Mouse (Mus musculus): ENCODE data around the gene Igf1r. TPM values are rescaled to one million over a fixed set of nuclear protein-coding genes. Genes with fewer than 3 reads are reported as not detected.

Igf1r gene
- polyA plus RNA-seq (2014; fragmentation: Nextera tagmentation; extraction: Ambion mirVana): 17.2 and 18.4 TPM in 2 replicates

GRCm38 (mm10) chr7:67952777-67953700 is at the start of gene Igf1r:
Gene Igf1r, plus strand, starts transcription at chr7:67952827.
- H3K4me1 ChIP-seq (ENCODE audit: control insufficient read depth, insufficient read depth, low read length): peaks cover 12% of the 10 kb centered on the region
- under 1% methylated on average over 57 of the region's 62 CpGs for WGBS
- ATAC-seq (ENCODE audit: insufficient read depth, low FRiP score, low TSS enrichment): no peak

GRCm38 (mm10) chr7:67906358-67906757 is 46.3 kb upstream of the Igf1r start:
- no peak for DNase-seq (ENCODE audit: low spot score)

More at GRCm38 (mm10) chr7:67952777-67953700, at the start of gene Igf1r:
- peak within 1 kb of the TSS; percentile 100 for H3K27ac ChIP-seq (ENCODE audit: low read depth, low read length)
- H3K4me2 ChIP-seq (ENCODE audit: low read depth): peak within 1 kb of the TSS; percentile 97
- no peaks in the 10 kb centered on the region for H3K9me3 ChIP-seq (ENCODE audit: control insufficient read depth, low read length)
- H3K36me3 ChIP-seq (ENCODE audit: control insufficient read depth, insufficient read depth, low read length): no peaks in the 10 kb centered on the region
- H3K4me3 ChIP-seq (ENCODE audit: low read depth, low read length): peak within 1 kb of the TSS; percentile 88
- peak within 1 kb of the TSS; percentile 98 for H3K9ac ChIP-seq (ENCODE audit: low read length)
- peak; percentile 73 for DNase-seq (ENCODE audit: low spot score)
- no peaks in the 10 kb centered on the region for H3K27me3 ChIP-seq (ENCODE audit: control insufficient read depth, insufficient read depth, low read length)

DNA sequence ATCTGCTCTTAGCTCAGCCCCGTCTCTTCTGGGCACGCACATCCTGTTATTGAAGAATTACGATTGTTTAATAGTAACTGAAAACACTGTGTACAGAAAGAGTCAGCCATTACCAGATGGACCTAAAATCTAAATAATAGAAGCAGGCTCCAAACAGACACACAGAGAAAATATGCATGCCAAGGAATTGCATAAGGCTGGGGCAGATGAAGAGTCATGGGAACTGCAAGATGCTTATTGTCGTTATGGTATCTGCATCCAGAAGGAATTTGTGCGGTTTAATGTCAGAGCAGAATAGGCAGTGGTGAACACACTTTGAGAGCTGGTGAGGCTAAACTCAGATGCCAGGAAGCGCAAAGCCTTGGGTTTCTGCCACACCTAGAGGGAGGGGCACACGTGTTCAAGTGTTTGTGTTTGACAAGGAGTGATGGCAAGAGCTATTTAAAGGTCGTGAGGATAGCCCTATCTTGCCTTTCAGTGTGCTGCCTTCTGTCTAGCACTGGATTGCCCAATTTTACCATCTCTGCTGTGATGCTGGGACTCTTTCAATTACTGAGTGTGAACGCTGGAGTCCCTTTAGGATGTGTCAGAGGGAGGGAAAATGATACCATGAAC is 44.7 kb upstream of the Igf1r start:
- no peaks in the 10 kb centered on the region for H3K36me3 ChIP-seq (ENCODE audit: control insufficient read depth, insufficient read depth, low read length)
- H3K4me3 ChIP-seq (ENCODE audit: low read depth, low read length): no peak overlapping the region
- H3K9ac ChIP-seq (ENCODE audit: low read length): no peak overlapping the region
- H3K9me3 ChIP-seq (ENCODE audit: control insufficient read depth, low read length): no peaks in the 10 kb centered on the region
- no peak for DNase-seq (ENCODE audit: low spot score)
- no peak for ATAC-seq (ENCODE audit: insufficient read depth, low FRiP score, low TSS enrichment)
- H3K4me2 ChIP-seq (ENCODE audit: low read depth): no peak overlapping the region
- H3K27me3 ChIP-seq (ENCODE audit: control insufficient read depth, insufficient read depth, low read length): no peaks in the 10 kb centered on the region
- H3K4me1 ChIP-seq (ENCODE audit: control insufficient read depth, insufficient read depth, low read length): peaks cover 2% of the 10 kb centered on the region; the same call in 1 of the 2 replicates
- no peak overlapping the region for H3K27ac ChIP-seq (ENCODE audit: low read depth, low read length)
- WGBS: 85% methylated on average over 9 of the region's 9 CpGs

More at GRCm38 (mm10) chr7:67906358-67906757, 46.3 kb upstream of the Igf1r start:
- Histone ChIP-seq H3K9me3 (ENCODE audit: control insufficient read depth, low read length) (no peaks in the 10 kb centered on the region), H3K4me2 (ENCODE audit: low read depth) (no peak overlapping the region), H3K27me3 (ENCODE audit: control insufficient read depth, insufficient read depth, low read length) (no peaks in the 10 kb centered on the region), H3K27ac (ENCODE audit: low read depth, low read length) (no peak overlapping the region), H3K9ac (ENCODE audit: low read length) (no peak overlapping the region), H3K4me3 (ENCODE audit: low read depth, low read length) (no peak overlapping the region), H3K36me3 (ENCODE audit: control insufficient read depth, insufficient read depth, low read length) (no peaks in the 10 kb centered on the region), H3K4me1 (ENCODE audit: control insufficient read depth, insufficient read depth, low read length) (peaks cover 2% of the 10 kb centered on the region; the same call in 1 of the 2 replicates)
- 90% methylated on average over 2 of the region's 2 CpGs for WGBS
- ATAC-seq (ENCODE audit: insufficient read depth, low FRiP score, low TSS enrichment): no peak

GRCm38 (mm10) chr7:67910528-67910927 is 42.1 kb upstream of the Igf1r start:
- Histone ChIP-seq H3K9me3 (ENCODE audit: control insufficient read depth, low read length) (no peaks in the 10 kb centered on the region), H3K27ac (ENCODE audit: low read depth, low read length) (no peak overlapping the region), H3K27me3 (ENCODE audit: control insufficient read depth, insufficient read depth, low read length) (no peaks in the 10 kb centered on the region), H3K9ac (ENCODE audit: low read length) (no peak overlapping the region), H3K4me2 (ENCODE audit: low read depth) (no peak overlapping the region), H3K4me1 (ENCODE audit: control insufficient read depth, insufficient read depth, low read length) (peaks cover 2% of the 10 kb centered on the region; the same call in 1 of the 2 replicates), H3K4me3 (ENCODE audit: low read depth, low read length) (no peak overlapping the region), H3K36me3 (ENCODE audit: control insufficient read depth, insufficient read depth, low read length) (no peaks in the 10 kb centered on the region)
- ATAC-seq (ENCODE audit: insufficient read depth, low FRiP score, low TSS enrichment) (no peak), DNase-seq (ENCODE audit: low spot score) (peak; percentile 35)
- 31% methylated on average over 10 of the region's 10 CpGs for WGBS

- H3K4me2 ChIP-seq (ENCODE audit: low read depth): peak overlapping the region; percentile 19
- WGBS: 27% methylated on average over 3 of the region's 3 CpGs
Observed at GRCm38 (mm10) chr7:67910947-67911346, 41.7 kb upstream of the Igf1r start.

DNA sequence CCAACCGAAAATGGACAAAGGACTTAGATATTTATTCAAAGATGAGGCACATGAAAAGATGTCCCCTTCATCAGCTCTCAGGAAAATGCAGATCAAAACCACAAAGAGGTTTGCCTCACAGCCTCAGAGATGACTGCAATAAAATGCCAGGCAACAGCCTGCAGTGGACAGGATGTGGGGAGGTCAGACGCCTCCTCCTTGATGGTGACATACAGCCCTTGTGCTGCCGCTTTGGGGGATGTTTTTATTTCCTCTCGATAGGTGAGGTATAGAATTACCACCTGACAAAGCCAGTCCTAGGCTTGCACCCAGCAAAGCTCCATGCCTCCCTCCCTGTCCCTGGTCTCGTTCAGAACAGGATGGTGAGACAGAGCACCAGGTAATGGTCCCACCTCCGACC is 40.8 kb upstream of the Igf1r start:
- Histone ChIP-seq H3K9me3 (ENCODE audit: control insufficient read depth, low read length) (no peaks in the 10 kb centered on the region), H3K27ac (ENCODE audit: low read depth, low read length) (no peak overlapping the region), H3K9ac (ENCODE audit: low read length) (no peak overlapping the region), H3K4me1 (ENCODE audit: control insufficient read depth, insufficient read depth, low read length) (peaks cover 2% of the 10 kb centered on the region; the same call in 1 of the 2 replicates), H3K4me3 (ENCODE audit: low read depth, low read length) (no peak overlapping the region), H3K36me3 (ENCODE audit: control insufficient read depth, insufficient read depth, low read length) (no peaks in the 10 kb centered on the region), H3K4me2 (ENCODE audit: low read depth) (no peak overlapping the region), H3K27me3 (ENCODE audit: control insufficient read depth, insufficient read depth, low read length) (no peaks in the 10 kb centered on the region)
- 32% methylated on average over 6 of the region's 6 CpGs for WGBS
- no peak for DNase-seq (ENCODE audit: low spot score)
- ATAC-seq (ENCODE audit: insufficient read depth, low FRiP score, low TSS enrichment): no peak

More at GRCm38 (mm10) chr7:67910947-67911346, 41.7 kb upstream of the Igf1r start:
- no peaks in the 10 kb centered on the region for H3K27me3 ChIP-seq (ENCODE audit: control insufficient read depth, insufficient read depth, low read length)
- no peaks in the 10 kb centered on the region for H3K36me3 ChIP-seq (ENCODE audit: control insufficient read depth, insufficient read depth, low read length)
- H3K9ac ChIP-seq (ENCODE audit: low read length): peak overlapping the region; percentile 14; the same call in 1 of the 2 replicates
- ATAC-seq (ENCODE audit: insufficient read depth, low FRiP score, low TSS enrichment) (0 out of 2 replicates have a peak, but pooled peaks have one; percentile 55), DNase-seq (ENCODE audit: low spot score) (peak; percentile 23)
- 0 out of 2 replicates have a peak overlapping the region, but pooled peaks have one; percentile 53 for H3K27ac ChIP-seq (ENCODE audit: low read depth, low read length)
- H3K9me3 ChIP-seq (ENCODE audit: control insufficient read depth, low read length): no peaks in the 10 kb centered on the region
- H3K4me3 ChIP-seq (ENCODE audit: low read depth, low read length): no peak overlapping the region
- H3K4me1 ChIP-seq (ENCODE audit: control insufficient read depth, insufficient read depth, low read length): peaks cover 2% of the 10 kb centered on the region; the same call in 1 of the 2 replicates

DNA sequence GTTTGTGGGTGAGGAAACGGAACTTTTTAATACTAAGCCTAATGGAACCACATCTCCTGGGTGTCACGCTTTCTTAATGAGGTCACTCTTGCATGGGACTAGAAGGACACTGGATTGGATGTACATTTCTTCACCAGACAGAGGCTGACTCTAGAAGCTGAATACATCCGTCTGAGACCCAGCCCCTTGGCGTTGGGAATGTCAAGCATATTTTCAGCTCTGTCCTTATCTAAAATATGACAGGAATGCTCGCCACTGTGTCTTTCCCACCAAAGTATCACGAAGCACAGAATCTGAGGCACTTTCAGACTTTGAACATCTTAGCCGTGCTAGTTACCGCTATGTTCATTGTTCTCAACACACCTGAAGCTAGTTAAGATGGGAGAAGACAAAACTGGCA is 35.7 kb upstream of the Igf1r start:
- Histone ChIP-seq H3K27ac (ENCODE audit: low read depth, low read length) (no peak overlapping the region), H3K27me3 (ENCODE audit: control insufficient read depth, insufficient read depth, low read length) (no peaks in the 10 kb centered on the region), H3K9me3 (ENCODE audit: control insufficient read depth, low read length) (no peaks in the 10 kb centered on the region), H3K4me2 (ENCODE audit: low read depth) (no peak overlapping the region), H3K9ac (ENCODE audit: low read length) (no peak overlapping the region), H3K4me3 (ENCODE audit: low read depth, low read length) (no peak overlapping the region), H3K36me3 (ENCODE audit: control insufficient read depth, insufficient read depth, low read length) (no peaks in the 10 kb centered on the region), H3K4me1 (ENCODE audit: control insufficient read depth, insufficient read depth, low read length) (no peaks in the 10 kb centered on the region; the same call in 1 of the 2 replicates)
- no peak for ATAC-seq (ENCODE audit: insufficient read depth, low FRiP score, low TSS enrichment)
- 89% methylated on average over 8 of the region's 8 CpGs for WGBS
- DNase-seq (ENCODE audit: low spot score): no peak

- no peak for ATAC-seq (ENCODE audit: insufficient read depth, low FRiP score, low TSS enrichment)
- Histone ChIP-seq H3K9me3 (ENCODE audit: control insufficient read depth, low read length) (no peaks in the 10 kb centered on the region), H3K4me2 (ENCODE audit: low read depth) (no peak overlapping the region), H3K36me3 (ENCODE audit: control insufficient read depth, insufficient read depth, low read length) (no peaks in the 10 kb centered on the region), H3K27ac (ENCODE audit: low read depth, low read length) (no peak overlapping the region), H3K9ac (ENCODE audit: low read length) (no peak overlapping the region), H3K4me3 (ENCODE audit: low read depth, low read length) (no peak overlapping the region), H3K4me1 (ENCODE audit: control insufficient read depth, insufficient read depth, low read length) (no peaks in the 10 kb centered on the region), H3K27me3 (ENCODE audit: control insufficient read depth, insufficient read depth, low read length) (no peaks in the 10 kb centered on the region)
- WGBS: 87% methylated on average over 2 of the region's 2 CpGs
- no peak for DNase-seq (ENCODE audit: low spot score)
Observed at GRCm38 (mm10) chr7:67917753-67918152, 34.9 kb upstream of the Igf1r start.
